In the genomic region with DNA sequence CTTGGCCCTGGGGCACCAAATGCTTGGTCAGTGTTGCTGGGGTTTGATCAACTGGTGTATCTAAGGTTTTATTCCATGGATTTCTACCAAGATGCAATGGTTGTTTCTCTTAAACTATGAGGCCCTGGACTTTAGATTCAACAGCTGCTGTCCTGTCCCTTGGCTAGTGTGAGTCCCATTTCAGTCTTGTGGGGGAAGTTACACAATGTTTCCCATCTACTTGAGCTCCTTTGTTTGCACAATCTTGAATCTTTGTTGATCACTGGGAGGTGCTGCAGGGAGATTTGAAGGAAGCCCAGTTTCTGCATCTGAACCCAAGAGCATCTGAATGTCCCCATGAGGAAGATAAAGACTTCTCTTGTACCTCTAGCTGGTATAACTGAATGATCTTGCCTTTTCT, we compare ENCODE assay signal across 16 mouse cellular contexts.
A peak's percentile ranks its signal among the peaks of the same experiment; 100 is the strongest.
DNase-seq lines count a peak whose midpoint lies in the region.
"Had no signal": no experiment of that assay in that cellular context is flagged by ENCODE, and none has a peak within 500 bp of the region (broad histone marks: within the 10 kb centered on the region; RNA-seq: fewer than 3 reads in every experiment).

No protein-coding gene starts in this region.

- intact Hi-C loops in heart, postnatal 36 days (cut with DNase I), result no loop called here

- peak; percentile 89 for DNase-seq in heart, adult 11 months
- no peak for DNase-seq in heart, postnatal 36 days
- peak; percentile 5 for DNase-seq in lung, postnatal 25 days (ENCODE audit: low spot score)
- no peak for DNase-seq in lung, postnatal 10 days
- peak; percentile 44 for DNase-seq in adipocyte (ENCODE audit: low spot score)
- DNase-seq in skeletal muscle tissue, adult 2 months (ENCODE audit: low read depth, low spot score), result peak; percentile 30
- no peak for DNase-seq in adrenal gland, postnatal 14 days
- DNase-seq: adrenal gland, postnatal 10 days; cerebellum, adult 11-12 months; cerebellum, adult 8-10 months; cerebellum, postnatal 10 days; cerebellum, postnatal 36 days; embryo, embryonic 11 days; gastrocnemius, postnatal 25 days; heart, postnatal 14 days; kidney, adult 11 months had no signal

Comparison
In these comparisons a context has a peak if more than half of its experiments do, and no peak if none do; other contexts are left out.
1. DNase-seq: peak in heart, adult 11 months (single experiment), lung, postnatal 25 days (single experiment), adipocyte (single experiment) and skeletal muscle tissue, adult 2 months (single experiment); none in heart, postnatal 36 days (0 of 2), lung, postnatal 10 days (single experiment) and adrenal gland, postnatal 14 days (single experiment).